Mouse (Mus musculus) embryo, embryonic 10.5 days (tissue): ENCODE results near the gene Dhrs7.
"Not testable (repeated sequence)": the region's sequence is repeated elsewhere in the genome, so short reads cannot be mapped to it uniquely, and the experiment has no call there.

Experiments
- DNase-seq: peaks from one replicate; pipeline ENCODE4 v3.0.0-alpha.2; 2015; ENCODE audit warnings: low spot score

Dhrs7 gene

DNA sequence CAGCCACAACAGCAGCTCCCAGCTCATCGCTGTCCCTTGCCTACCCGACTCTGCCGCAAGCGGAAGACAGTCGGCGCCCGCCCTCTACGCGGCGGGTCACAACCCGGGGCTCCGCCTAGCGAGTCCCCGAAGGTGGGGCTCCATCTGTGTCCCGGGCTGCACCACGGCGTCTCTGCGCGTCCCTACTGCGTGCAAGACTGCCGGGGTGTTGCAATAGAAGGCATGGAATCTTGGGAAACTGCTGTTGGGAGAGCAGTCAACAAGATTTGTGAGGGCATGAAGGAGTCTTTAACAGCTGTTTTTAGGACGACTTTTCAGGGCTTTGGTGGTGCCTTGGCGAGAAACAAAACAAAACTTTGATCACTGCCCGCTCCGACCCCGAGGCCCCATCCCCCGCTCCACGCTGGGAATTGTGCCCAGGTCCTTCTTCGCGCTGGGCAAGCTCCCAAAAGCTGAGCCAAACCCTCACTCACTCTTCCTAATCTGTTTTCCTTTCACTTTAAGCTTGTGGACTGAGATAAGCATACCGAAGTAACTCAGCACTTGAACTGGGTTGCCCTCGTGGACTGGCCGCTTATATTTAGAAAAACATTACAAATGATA lies at the start of gene Dhrs7:
Gene Dhrs7, minus strand, starts transcription at position 175 of the 603 bp plus-strand sequence.
- peak; percentile 81 for DNase-seq

DNA sequence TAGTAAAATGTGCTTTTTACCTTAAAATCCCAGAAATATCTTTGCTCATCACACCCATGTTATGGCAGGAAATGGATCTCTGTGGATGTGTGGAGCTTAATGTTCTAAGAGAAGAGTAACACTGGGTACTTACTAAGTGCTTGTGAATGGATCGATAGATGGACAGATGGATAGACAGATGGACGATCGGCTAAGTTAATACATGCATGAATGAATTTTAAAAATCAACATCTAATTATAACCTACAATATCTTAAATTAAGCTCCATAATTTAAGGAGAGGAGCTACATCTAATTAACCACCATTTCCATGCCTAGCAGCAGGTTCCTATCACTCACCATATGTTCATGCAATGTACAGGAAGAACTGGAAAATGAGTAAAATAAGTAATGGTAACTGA lies 45.3 kb upstream of the Dhrs7 start:
- no peak for DNase-seq

- no peak for DNase-seq
These were observed 39.4 kb upstream of the Dhrs7 start for GRCm38 (mm10) chr12:72704068-72704467.

GRCm38 (mm10) chr12:72700013-72700412 lies 35.3 kb upstream of the Dhrs7 start:
- no peak for DNase-seq

DNA sequence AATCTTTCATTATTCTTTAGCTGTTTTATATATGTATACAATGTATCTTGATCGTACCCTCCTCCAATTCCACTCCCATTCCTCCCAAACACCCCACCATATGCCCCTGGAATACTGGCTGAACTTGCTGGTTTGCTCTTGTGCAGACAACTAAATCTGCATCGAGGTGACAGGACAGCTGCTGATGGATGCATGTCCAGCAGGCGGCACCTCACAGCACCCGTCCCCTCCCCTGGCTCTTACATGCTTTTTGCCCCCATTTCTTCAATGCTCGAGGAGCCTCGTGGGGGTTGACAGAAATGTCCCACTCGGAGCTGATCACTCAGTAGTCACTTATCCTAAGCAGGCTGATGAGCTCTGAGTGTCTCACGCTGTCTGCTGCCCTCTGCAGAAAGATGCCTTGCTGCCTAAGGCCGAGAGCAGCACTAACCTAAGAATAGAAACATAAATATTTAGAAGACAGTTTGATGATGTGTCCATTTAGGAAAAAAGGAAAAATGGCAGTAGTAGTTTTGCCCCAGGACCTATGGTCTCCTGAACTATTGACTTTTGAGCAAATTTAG lies 30.3 kb upstream of the Dhrs7 start:
- no peak for DNase-seq

DNA sequence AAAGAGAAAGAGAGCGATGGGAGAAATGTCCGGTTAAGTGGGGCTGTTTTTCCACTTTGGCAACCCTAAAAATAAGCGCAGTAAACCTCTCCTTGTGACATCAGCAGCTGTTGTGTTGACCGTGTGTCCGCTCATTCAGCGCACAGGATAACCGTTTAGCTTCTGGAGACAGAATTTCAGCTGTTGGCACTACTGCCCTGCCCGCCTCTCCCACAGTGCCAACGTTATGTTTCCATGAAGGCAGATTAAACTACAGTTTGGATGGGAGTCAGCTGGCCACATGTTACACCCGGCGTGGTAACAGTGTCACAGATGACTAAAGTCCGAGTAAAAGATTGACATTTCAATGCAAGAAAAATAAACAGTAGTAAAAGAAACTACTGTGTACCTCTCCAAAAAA lies 29.7 kb upstream of the Dhrs7 start:
- DNase-seq, result no peak

GRCm38 (mm10) chr12:72693895-72694294 lies 29.2 kb upstream of the Dhrs7 start:
- DNase-seq, result peak; percentile 74

DNA sequence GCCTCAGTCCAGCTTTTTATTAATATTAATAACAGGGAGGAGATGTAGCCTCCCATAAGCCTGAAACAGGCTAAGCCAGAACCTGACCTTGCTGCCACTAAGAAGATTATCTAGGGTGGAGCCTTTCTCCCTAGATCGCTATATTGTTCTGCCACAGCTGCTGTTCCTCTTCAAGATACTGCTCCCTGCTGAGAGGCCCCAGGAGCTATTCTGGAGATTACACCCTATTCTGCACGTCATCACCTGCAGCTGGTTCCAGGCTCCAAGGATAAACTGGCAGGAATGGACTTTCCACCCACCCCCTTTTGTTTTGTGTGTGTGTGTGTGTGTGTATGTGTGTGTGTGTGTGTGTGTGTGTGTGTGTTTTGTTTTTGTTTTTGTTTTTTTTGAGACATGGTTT lies 23.6 kb upstream of the Dhrs7 start:
- DNase-seq, result not testable (repeated sequence)

- not testable (repeated sequence) for DNase-seq
These were observed 23.0 kb upstream of the Dhrs7 start for GRCm38 (mm10) chr12:72687741-72688140.

DNA sequence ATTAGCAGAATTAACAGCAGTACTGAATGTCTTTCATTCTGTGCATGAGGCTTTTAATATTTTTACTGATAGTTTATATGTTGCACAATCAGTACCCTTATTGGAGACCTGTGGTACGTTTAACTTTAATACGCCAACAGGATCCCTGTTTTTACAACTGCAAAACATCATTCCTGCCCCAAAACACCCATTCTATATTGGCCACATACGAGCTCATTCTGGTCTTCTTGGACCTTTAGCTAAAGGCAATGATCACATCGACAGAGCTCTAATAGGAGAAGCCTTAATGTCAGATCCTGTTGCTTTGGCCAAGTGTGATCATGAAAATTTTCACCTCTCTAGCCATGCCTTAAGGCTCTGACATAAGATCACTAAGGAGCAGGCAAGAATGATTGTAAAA lies 21.9 kb upstream of the Dhrs7 start:
- not testable (repeated sequence) for DNase-seq

- DNase-seq, result no peak
These were observed 18.9 kb upstream of the Dhrs7 start for GRCm38 (mm10) chr12:72683612-72684011.

GRCm38 (mm10) chr12:72682511-72683282 lies 18.0 kb upstream of the Dhrs7 start:
- no peak for DNase-seq

DNA sequence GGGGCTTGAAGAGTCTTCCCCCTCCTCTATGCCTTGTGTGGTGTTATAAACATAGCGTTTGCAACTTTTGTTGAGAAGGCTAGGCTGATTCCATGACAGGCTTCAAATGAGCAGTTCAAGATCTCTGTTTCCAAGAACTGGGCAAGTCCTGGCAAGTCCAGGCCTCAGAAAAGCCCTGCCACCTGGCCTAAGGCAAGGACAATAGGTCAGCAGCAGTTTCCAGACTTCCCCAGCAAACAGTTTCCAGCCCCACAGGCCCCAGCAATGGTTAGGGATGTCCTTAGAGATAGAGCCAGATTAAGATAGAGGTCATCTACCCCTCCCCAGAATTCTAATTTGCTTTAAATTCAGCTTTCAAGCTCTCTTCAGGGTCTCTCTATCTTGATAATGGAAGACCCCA lies 17.2 kb upstream of the Dhrs7 start:
- DNase-seq, result no peak

- no peak for DNase-seq
These were observed 14.9 kb upstream of the Dhrs7 start for GRCm38 (mm10) chr12:72679635-72680034.

- DNase-seq, result no peak
These were observed 10.1 kb upstream of the Dhrs7 start for GRCm38 (mm10) chr12:72674820-72675219.

DNA sequence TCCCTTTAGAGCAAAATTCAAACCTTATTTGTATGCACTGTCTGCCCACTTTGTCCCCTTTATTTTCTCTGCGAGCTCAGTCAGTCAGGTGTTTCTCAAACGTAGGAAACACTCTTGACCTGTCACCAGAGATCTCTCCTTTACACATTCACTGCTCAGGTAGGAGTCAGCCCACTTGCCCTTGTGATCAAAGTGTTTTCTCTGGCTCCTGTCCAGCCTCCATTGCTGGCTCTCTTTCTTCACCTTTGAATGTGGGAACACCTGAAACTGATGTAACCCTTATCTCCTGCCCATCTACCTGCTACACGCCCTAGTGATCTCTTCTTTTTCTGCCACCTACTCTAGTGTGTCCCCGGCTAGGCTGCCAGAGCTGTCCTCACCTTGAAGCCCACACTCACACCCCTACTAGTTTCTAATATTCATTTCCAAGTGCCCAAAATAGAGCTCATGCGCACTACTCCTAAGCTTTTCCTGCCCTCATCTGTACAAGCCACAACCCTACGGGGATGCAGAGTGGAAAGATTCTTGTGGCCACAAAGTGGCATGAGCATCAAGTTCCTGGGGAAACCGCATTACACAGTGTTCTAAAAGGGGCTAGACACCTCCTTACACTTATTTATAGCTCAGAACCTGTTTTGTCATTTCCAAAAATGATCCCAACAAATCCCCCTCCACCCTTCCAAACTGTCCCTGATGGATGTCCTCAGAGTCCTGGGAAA lies 9.5 kb upstream of the Dhrs7 start:
- DNase-seq, result no peak

DNA sequence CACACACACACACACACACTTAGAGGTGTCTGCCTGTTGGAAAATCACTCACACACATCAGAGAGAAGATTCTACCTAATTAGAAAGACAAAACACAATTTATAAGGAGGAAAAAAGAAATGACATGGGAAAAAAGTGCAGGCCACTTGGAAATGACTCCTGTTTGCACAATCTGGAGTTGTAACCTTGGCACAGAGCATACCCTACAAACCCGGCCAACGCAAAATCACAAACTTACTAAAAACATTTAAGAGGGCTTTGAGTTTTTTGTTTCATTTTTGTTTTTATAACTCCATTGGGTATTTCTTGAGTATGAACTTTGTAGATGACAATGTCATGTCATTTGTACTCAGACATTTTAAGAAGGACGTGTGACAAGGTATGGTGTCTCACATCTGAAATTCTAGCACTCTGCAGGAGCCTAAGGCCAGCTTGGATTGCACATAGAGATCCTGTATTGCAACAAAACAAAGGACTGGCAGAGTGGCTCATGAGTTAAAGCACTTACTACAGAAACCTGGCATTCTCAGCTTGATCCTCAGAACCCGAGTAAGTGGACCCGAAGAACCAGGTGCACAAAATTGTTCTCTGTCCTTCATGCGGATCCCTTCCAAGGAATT lies 6.9 kb upstream of the Dhrs7 start:
- DNase-seq, result no peak

- no peak for DNase-seq
These were observed 6.2 kb upstream of the Dhrs7 start for GRCm38 (mm10) chr12:72670921-72671320.

DNA sequence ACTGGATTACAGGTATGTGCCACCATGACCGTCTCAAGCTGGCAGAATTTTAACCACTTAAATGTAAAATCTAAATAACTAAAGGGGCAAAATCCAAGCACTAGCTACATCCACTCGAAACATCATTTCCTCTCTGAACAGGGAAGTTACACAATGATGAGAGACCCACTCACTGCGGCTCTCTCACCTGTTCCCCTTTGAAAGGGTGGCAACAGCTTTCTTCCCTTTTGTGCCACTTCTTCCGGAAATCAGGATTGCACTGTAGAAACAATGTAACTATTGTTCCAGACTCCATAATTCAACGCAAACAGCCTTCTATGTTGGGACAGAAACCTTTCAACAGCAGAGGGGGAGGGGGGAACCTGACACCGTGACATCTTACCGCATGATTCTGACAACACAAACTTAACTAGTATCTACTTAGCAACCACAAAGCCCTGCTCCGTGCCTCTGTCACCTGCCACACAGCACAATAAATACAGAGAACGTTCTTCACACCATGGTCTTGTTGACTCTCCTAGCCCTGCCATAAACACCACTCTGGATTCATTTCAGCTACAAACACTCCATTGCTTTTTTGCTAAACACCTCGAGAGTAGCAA lies 3.3 kb upstream of the Dhrs7 start:
- no peak for DNase-seq

GRCm38 (mm10) chr12:72666015-72666414 lies 1.3 kb upstream of the Dhrs7 start:
- no peak for DNase-seq

- peak; percentile 44 for DNase-seq
These were observed 532 bp downstream of the Dhrs7 start for GRCm38 (mm10) chr12:72664020-72664734.
